Comparison of ENCODE assay signal across 7 mouse cellular contexts in the genomic region with DNA sequence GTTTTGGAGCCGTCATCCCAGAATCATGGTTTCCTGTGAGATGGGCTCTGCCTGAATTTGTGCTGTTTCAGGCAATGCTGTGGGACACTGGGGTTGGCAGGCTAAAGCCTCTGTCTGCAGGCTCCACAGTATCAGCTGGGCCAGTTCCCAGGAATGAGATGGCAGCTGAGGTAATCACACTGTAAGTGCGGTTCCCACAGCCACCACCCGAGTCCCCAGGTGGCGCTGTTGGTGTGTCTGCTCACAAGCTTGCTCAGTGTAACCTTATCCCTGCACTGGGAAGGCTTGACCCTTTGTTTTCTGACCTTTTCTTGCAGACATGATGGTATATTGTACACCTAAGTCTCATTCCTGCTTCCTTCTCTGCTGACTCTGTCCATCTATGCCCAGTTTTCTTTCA. TPM values are rescaled to one million over a fixed set of nuclear protein-coding genes. Genes with fewer than 3 reads are reported as not detected.
DNase-seq lines count a peak whose midpoint lies in the region; ATAC-seq and TF ChIP-seq lines count a peak whose summit lies in the region.

No protein-coding gene starts in this region.

- TF ChIP-seq POLR2A in thymus, adult 2 months (IDR thresholded peaks at IDR 0.05; ENCODE audit: control insufficient read depth, extremely low read depth, insufficient read depth, low read length, poor library complexity): no peak
- no peak for TF ChIP-seq POLR2A in bone marrow macrophage, adult 2 months (IDR thresholded peaks at IDR 0.05; ENCODE audit: borderline replicate concordance, low read depth, low read length)

- peak; percentile 64 for ATAC-seq in forebrain, embryonic 15.5 days (replicated peaks)

- H3K9ac ChIP-seq in forebrain, embryonic 15.5 days (replicated peaks): no peak overlapping the region

- H3K4me2 ChIP-seq in forebrain, embryonic 15.5 days (replicated peaks): no peak overlapping the region

- 0 out of 2 replicates have a peak, but pooled peaks have one; percentile 25 for TF ChIP-seq CTCF in thymus, adult 2 months (IDR thresholded peaks at IDR 0.05; ENCODE audit: borderline replicate concordance, control insufficient read depth, extremely low read depth, insufficient read depth, low read length, poor library complexity)
- 0 out of 2 replicates have a peak, but pooled peaks have one; percentile 20 for TF ChIP-seq CTCF in bone marrow macrophage, adult 2 months (IDR thresholded peaks at IDR 0.05; ENCODE audit: low read depth, low read length)

- no peaks in the 10 kb centered on the region for H3K9me3 ChIP-seq in forebrain, embryonic 15.5 days

- no peak overlapping the region for H3K4me3 ChIP-seq in thymus, adult 2 months (ENCODE audit: control insufficient read depth, insufficient read depth, low read length)
- no peak overlapping the region for H3K4me3 ChIP-seq in bone marrow macrophage, adult 2 months (ENCODE audit: insufficient read depth, low read length)
- H3K4me3 ChIP-seq in forebrain, embryonic 15.5 days: no peak overlapping the region

- DNase-seq in thymus, adult 2 months: peak; percentile 10
- no peak for DNase-seq in thymus, postnatal 36 days
- peak; percentile 37 for DNase-seq in kidney, adult 9 months
- DNase-seq in lung, postnatal 14 days: peak; percentile 34
- DNase-seq in right cerebral cortex, postnatal 4 days: peak; percentile 73

- H3K4me1 ChIP-seq in thymus, adult 2 months (replicated peaks; ENCODE audit: control insufficient read depth, insufficient read depth, low read length): no peaks in the 10 kb centered on the region
- H3K4me1 ChIP-seq in bone marrow macrophage, adult 2 months (ENCODE audit: control insufficient read depth, insufficient read depth, low read length): peaks cover 12% of the 10 kb centered on the region; the same call in 1 of the 2 replicates
- no peaks in the 10 kb centered on the region for H3K4me1 ChIP-seq in forebrain, embryonic 15.5 days

- no peaks in the 10 kb centered on the region for H3K36me3 ChIP-seq in thymus, adult 2 months (ENCODE audit: control insufficient read depth, insufficient read depth, low read length)
- no peaks in the 10 kb centered on the region for H3K36me3 ChIP-seq in forebrain, embryonic 15.5 days

- no peak overlapping the region for H3K27ac ChIP-seq in thymus, adult 2 months (ENCODE audit: control insufficient read depth, insufficient read depth, low read length)
- H3K27ac ChIP-seq in bone marrow macrophage, adult 2 months (ENCODE audit: insufficient read depth, low read depth, low read length): no peak overlapping the region
- no peak overlapping the region for H3K27ac ChIP-seq in forebrain, embryonic 15.5 days (replicated peaks)

- 22% methylated on average over 4 of the region's 4 CpGs for WGBS in thymus, adult 2 months
- 19% methylated on average over 4 of the region's 4 CpGs for WGBS in forebrain, embryonic 15.5 days

- no peaks in the 10 kb centered on the region for H3K27me3 ChIP-seq in thymus, adult 2 months (ENCODE audit: control insufficient read depth, insufficient read depth, low read length)
- H3K27me3 ChIP-seq in forebrain, embryonic 15.5 days: no peaks in the 10 kb centered on the region

RNA-seq across cellular contexts. Expression of a gene that starts 24.5 kb away (rescaled TPM):
- 15.2 and 20.0 TPM in 2 replicates for polyA plus RNA-seq in thymus, adult 2 months (2012; rRNA removed)
- 0.24 and 1.2 TPM in 2 replicates for polyA plus RNA-seq in bone marrow macrophage, adult 2 months (2012; ENCODE audit: insufficient read depth, insufficient read length, missing spikeins)
- polyA plus RNA-seq in forebrain, embryonic 15.5 days (2015; fragmentation: Nextera tagmentation; extraction: Ambion mirVana): 6.5 and 7.3 TPM in 2 replicates

Comparison
In these comparisons a context has a peak if more than half of its experiments do, and no peak if none do; other contexts are left out.
1. DNase-seq: peak in thymus, adult 2 months (single experiment), kidney, adult 9 months (single experiment), lung, postnatal 14 days (single experiment) and right cerebral cortex, postnatal 4 days (single experiment); none in thymus, postnatal 36 days (0 of 2).